Mouse (Mus musculus) right cerebral cortex, adult 18-20 months (tissue): ENCODE measurements around the gene Cyb561d1.
"Not testable (repeated sequence)": the region's sequence is repeated elsewhere in the genome, so short reads cannot be mapped to it uniquely, and the experiment has no call there.

Experiments used
- DNase-seq: peaks from one replicate; pipeline ENCODE4 v3.0.0; 2022; ENCODE audit warnings: mixed read lengths

Cyb561d1 gene

DNA sequence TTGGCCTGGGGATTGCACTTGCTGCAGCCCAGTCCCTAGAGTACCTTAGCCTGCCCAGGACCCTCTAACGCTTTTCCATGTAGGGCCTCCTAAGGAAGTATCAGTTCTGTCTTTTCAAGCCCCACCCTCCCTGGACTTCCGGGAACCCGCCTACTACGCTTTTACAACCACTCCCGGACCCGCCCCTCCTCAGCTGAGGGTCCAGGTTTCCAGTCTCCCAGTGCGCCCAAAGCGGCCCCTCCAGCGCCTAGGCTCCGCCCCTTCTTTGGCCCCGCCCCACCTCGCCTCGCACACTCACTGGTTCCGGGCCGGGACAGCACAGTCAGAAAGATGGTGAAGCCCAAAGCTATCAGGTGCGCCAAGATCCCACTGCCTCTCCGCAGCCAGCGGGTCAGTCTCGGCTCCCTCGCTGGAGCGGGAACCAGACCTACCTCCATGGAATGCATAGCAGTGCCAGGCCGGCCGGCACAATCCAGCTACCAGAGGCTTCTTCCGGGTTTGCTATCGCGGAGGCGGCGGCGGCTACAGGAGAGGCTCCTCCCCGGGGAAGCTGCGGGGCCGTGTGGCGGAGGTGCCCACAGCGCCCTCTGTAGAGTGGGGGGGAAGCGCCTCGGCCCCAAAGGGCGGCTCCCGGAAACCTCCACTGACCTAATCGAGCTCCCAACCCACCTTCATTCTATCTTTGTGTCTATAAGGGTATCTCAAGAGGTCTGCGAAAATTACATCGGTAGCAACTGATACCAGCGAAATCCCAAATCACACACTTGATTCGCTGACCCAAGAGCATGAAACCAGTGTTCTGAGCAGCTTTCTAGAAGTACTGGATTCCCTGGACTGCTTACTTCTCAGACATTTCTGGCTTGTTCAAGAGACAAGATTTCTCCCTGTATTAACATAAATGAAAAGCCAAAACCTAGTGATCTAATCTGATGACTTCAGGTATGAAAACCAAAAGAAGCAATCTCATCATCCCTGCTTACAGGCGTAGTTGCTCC is at the start of gene Cyb561d1:
Gene Cyb561d1 (minus strand): TSS at position 884 of the 995 bp plus-strand sequence.
- peak; percentile 91 for DNase-seq

DNA sequence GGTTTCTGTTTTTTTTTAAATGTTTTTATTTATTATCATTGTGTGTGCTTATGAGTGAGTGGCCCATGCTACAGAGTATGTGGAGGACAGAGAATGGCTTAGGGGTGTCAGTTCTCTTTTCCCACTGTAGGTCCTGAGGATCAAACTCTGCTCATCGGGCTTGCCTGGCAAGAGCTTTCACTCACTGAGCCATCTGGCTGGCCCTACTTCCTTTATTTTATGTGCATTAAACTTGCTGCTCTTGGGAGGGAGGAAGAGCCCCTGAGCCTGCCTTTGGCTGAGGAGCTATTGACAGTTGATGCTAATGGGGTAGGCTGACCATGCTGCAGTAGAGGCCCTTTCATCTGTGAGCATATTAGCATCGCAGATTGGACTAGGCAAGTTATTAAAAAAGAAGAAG is 45.8 kb upstream of the Cyb561d1 start:
- DNase-seq, result no peak

DNA sequence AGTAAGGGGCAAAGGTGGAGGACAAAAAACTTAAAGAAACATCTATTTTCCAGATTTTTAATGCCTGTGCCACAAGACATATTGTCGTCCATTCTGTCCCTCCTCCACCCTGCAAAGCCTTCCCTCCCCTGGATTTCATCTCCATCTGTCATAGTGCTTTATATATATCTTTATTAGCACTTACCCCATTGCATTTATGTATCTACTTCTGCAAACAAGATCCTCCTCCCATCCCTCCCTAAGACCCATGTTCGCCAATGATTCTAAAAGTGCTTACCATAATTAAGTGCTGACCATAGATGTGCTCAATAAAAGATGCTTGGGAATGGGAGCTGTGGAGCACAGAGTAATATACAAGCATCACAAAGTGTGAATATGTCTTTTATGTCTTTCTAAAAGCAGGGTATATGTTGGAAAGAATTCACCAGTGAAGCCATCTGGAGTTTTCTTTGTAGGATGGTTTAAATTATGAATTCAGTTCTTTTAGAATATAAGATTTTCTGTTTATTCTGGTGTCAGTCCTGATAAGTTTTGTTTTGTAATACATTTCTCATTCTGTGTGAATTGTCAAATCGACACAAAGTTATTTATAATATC is 40.3 kb upstream of the Cyb561d1 start:
- no peak for DNase-seq

DNA sequence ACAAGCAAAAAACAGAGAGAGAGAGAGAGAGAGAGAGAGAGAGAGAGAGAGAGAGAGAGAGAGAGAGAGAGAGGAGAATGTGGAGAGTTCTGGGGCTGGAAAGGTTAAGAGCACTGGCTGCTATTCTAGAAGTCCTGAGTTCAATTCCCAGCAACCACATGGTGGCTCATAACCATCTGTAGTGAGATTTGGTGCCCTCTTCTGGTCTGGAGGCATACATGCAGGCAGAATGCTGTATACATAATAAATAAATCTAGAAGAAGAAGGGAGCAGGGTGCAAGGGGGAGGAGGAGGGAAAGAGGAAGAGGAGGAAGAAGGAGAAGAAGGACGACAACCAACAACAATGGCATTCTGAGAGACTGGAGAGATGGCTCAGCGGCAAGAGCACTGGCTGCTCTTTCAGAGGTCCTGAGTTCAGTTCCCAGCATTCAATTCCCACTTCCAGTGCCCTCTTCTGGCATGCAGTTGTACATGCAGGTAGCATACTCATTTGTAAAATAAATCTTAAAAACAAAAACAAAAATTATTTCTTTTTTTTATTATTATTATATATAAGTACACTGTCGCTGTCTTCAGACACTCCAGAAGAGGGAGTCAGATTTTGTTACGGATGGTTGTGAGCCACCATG is 36.6 kb upstream of the Cyb561d1 start:
- not testable (repeated sequence) for DNase-seq

DNA sequence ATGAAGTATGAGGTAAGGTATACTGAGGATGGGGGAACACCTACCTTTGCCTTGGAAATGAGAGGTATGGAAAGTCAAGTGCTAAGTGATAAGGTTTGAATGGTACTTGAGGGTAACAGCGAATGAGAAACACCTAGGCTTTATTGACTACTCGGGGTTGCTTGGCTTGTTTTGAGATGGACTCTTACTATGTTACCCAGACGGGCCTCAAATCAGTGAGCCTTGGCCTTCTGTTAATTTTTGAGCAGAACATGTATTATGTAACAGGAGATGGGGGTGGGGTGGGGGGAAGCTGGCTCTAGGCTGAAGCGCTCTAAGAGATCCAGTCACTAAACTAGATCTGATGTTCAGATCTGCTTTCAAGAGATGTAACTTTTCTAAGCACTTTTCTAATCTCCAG is 30.6 kb upstream of the Cyb561d1 start:
- DNase-seq, result no peak

DNA sequence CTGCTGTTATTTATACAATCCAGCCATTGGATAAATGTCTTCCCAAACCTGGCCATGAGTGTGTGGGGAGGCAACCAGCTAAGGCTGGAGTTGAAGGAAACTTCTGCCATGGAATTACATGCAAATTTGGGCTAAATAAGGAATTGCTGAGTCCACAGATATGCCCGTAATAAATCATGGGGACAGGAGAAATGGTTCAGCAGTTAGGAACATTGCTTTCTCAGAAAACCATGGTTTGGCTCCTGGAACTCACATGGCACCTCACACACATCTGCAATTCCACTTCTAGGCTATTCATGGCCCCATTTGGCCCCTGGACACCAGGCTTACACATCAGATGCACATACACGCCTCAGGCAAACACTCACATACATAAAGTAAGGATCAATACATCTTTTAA is 26.5 kb upstream of the Cyb561d1 start:
- DNase-seq, result no peak

DNA sequence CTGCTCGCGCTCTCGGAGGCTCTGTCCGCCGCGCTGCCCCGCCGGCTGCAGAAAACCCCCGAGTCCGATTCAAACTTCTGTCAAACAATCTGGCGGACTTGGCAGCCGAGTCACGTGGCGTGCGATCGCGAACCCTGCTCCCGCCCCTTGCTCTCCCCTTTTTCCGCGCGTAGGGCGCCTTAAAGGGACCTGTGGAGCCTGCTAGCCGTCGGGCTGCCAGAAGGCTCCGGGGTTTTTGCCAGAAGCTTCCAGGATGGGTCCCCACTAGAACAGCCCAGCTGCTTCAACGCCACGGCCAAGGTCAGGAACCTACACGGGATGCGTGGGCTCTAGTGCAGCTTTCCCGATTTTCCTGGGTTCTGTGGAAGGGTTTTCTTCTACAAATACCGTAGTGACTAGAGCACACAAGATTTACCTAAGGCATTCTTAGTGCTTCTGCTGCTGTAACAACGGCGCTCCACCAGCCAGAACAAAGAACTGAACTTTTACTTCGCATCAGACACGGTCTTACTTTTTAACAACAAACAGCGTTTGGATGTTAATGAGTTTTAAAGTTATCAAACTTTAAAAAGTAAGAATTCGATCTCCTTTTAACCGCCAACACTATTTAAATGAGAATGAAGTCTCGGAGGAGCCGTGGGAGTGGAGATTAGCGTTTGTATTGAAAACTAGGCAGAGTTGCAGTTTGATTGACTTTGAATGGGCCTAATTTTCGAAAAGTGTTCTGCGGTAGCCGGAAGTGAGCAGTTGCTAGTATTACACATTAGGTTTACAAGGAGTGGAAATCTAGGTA is 25.7 kb upstream of the Cyb561d1 start, which contains the start of gene Sypl2:
Gene Sypl2 (minus strand): TSS at position 91 of the 793 bp plus-strand sequence.
- no peak for DNase-seq

DNA sequence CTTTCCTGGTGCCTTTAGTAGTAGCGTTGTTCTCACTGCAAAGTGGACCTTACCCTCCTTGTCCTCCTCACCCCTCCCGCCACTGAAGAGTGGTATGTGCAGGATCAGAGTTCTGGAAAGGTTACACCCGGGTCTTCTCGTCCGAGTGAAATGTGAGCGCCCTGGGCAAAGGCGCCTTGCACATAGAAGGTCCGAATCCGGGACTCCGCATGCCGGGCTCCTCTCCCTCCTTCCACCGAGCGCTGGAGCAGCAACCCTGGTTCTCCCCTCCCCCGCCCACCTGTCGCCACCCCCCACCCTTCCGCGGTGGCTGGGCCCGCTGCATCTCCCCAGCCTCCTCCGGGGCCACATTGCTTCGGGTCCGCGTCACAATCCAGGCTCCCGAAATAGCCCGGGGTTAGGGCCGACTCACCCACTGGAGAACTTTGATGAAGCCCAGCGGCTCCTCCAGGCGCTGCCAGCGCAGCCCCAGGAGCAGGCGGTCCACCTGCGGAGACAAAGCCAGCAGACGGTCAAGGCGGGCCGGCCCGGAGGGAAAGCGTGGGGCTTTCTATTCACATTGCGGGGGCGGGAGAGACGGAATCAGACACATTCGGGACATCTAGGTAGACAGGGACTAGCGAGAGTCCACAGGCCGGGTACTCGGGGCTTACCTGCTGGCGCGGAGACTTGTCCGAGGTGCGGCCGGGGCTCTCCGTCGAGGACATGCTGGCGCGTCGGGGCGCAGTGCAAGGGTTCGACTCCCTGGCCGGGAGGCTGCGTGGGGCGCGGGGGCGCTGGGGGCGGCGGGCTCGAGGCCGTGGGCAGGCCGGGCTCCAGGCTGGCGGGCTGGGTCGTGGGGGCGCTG is 24.9 kb upstream of the Cyb561d1 start:
- no peak for DNase-seq

DNA sequence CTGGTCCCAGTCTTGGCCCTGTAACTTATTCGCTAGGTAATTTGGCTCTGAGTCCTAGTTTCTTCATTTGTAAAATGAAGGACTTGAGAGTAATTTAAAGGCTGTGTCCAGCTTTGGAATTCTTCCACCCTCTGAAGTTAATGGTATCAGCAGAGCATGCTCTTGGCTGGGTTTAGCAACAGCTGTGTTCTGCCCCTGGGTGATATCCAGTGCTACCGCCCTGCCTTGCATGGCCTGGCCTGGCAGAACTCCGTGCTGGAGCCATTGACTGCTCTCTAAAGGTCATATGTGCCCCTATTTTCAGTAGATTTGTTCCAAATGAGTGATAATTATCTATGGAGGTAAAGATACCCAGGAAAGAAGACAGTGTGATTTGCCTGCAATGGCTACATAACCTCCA is 19.6 kb upstream of the Cyb561d1 start:
- DNase-seq, result no peak

DNA sequence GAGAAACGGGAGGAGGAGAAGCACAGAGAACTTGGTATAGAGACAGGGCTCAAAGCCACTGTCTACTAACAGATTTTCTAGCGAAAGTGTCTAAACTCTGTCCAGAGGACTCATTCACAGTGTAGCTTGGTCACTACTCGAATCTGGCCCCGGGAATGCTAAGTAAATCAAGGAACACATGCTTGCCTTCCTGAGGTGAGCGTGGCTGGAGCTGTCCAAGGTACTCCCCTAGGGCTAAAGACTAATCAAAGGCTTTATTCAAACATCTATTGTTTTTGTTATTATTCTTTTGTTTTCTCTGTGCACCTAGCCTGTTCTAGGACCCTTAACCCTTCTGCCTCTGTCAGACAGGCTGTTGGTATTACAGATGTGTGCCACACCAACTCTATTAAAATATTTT is 13.7 kb upstream of the Cyb561d1 start:
- no peak for DNase-seq

DNA sequence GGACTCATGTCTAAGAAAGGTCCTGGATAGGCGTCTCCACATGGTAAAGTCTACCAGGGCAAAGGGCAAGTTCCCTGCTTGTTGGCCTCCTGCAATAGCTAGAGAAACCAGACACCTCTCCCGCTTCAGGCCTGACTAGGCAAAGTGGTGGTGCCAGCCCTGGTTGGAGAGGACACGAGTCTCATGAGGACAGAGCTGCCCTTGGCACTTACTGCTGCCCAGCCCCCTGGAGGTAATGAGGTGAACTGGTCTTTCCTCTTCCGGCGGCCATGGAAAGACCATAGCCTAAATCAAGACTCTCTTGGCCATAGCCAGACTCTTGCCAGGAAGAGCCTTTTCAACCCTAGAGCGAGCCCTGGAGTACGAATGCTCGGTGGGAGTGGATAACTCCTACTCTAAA is 11.4 kb upstream of the Cyb561d1 start:
- no peak for DNase-seq

DNA sequence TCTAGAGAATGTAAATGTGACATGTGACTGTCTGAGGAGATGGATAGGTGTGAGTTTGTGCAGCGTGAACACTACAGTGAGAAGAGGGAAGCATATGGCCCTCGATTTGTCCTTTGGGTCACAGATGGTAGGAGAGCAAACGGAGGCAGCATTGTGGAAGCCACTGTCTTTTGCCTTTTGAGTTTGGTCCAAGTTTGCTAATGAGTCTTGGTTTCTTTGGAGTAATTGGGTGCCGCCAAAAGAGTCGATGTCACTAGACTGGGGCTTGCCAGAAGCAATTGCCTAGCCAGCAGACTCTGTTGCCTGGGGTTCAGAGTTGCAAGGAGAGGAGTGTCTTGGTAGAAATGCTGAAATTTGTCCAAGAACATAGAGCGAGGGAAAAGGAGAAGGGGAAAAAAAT is 10.8 kb upstream of the Cyb561d1 start:
- no peak for DNase-seq

DNA sequence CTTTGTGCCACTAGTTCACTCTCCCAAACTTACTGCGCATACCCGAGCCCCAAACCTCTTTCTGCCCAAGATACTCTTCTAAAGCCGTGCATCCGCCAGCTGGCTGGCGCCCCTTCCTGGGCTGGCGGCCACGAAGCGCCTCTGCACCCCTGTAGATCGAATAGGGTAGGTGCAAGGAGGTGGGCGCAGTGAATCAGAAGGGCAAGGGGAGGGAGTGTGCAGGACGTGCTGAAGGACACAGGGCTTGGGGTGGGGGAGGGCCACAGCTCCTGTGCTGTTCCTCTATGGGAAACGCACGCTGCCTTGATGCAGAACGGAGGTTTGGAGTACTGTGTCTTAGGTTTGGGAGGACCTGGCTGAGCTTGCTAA is 9.7 kb upstream of the Cyb561d1 start, which contains the start of gene Atxn7l2:
Gene Atxn7l2 (minus strand): TSS at position 164 of the 369 bp plus-strand sequence.
- peak; percentile 85 for DNase-seq

DNA sequence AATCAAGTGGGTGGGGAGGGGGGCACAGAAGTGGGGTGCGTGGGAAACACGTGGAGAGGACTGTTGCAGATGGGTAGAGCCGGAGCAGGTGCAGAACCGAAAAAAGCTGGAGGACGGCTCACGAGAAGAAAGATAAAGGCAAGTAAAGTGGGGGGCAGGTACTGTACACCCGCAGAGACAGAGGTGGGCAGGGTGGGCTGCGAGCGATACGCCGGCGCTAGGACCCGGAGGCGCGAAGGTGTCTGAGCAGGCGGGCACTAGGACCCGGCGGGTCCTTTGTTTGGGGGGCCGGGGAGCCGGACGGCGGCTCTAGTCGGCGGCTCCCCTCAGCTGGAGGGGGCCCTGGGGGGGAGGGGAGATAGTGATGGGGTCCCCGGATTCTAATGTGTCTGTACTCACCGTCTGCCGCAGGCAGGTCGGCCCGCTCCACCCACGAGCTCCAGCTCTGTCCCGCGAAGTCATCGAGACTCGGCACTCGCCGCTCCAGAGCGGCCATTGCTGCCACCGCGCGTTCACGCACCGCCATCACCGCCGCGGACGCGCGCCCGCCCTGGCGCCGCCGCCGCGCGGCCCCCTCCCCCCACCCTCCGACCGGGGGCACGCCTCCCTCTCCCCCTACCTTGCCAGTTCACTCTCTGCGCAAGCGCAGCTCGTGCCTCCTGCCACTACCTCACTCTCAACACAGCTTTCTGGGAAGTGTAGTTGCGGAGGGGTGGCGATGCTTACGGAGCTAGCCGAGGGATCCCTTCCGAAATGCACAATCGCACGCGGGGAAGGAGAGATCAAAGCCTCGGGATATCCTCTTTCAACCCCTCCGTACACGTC is 9.1 kb upstream of the Cyb561d1 start:
- DNase-seq, result peak; percentile 96

DNA sequence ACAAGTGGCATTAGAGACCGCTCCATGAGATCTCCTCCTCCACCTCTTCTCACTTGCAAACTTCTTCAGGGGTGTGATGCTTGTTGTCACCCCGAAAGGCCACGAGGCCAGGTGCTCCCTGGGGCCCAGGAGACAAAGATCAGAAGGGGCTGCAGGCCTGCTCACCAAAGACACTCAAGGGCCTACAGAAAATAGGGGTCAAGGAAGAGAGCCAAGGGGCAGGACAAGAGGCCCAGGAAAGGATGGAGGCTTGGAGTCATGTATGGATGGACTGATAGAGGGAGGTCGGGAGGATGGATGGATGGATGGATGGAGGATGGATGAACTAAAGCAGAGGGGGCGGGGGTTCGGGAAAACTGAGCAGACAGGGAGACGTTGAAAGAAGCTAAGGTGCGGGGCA is 8.5 kb upstream of the Cyb561d1 start:
- DNase-seq, result no peak

DNA sequence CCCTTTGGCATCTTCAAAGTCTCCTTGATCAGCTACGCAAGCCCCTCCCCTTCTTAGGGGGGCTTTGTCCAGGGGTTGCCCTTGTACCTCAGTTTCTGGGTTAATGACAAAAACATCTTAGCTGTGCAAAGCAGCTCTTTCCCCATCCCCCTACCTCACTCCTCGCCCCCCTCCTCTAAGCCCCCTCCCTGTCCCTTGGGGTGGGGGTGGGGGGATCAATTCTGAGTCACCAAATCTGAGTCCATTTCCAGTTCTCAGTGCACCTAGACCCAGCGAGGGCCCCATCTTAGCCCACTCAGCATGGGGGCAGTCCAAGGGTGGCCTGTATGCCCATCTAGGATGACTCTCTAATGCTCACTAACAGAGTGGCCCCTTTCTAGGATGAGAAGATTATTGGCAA is 8.0 kb upstream of the Cyb561d1 start:
- no peak for DNase-seq

DNA sequence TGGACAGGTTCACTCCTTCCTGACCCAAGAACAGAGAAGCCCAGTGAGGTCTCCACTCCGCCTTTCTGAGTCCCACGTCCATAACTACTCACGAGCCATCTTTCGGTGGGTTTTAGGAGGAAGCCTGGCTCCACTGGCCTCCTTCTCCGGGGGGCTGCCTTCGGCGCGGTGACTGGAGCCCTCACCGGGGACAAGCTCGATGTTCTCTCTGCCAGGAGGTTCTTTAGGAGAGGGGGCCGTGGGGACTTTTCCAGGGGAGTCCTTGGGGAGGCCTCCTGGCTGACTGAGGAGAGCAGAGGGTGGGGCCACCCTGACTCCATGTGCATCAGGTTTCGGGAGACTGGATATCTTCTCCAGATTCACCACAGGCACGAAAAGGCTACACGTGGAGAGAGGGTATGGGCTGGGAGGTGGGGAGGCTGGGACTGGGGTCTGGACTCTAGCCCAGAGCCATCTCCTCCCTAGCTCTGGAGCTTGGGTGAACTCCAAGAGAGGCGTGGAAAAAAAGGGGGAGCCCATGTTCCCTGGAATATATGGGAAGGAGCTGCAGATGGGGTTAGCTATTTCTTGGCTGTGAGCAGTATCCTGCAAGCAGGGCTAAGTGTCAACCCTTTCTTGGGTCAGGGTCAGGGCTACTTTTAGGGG is 5.8 kb upstream of the Cyb561d1 start:
- DNase-seq, result no peak

DNA sequence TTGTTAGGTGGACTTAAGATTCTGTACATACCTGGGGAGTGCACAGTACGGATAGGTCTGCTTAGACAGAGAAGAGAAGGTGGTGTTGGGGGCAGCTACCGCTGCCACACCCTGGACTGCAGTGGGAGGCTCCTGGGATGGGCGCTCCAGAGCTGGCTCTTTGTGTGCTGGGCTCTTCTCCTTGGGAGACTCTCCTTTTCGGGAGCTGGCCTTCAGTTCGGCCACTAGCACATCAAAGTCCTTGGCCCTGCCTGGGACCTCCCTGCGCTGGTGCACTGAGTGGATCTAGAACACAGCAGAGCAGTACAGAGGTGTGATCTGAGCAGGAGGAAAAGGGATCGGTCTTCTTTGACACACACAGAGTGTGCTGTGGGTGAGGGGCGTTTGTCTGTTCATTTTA is 4.6 kb upstream of the Cyb561d1 start:
- no peak for DNase-seq

DNA sequence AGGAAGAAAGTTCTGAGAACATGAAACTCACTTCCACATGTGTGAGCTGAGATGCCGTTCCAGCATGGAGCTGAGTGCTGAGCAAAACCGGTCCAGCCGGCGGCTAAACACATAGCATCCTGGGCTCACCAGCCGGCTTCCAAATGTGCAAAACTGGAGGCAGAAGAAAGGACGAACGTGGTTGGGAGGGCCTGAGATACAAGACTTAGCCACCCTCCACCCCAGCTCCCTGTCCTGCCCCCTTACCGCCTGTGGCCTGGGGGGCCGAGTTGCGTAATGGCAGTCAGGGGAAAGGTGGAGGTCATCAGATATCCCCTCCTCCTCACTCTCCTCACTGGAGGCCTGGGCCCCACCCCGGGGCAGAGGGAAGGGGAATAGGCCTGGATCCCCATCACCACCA is 3.5 kb upstream of the Cyb561d1 start:
- no peak for DNase-seq

DNA sequence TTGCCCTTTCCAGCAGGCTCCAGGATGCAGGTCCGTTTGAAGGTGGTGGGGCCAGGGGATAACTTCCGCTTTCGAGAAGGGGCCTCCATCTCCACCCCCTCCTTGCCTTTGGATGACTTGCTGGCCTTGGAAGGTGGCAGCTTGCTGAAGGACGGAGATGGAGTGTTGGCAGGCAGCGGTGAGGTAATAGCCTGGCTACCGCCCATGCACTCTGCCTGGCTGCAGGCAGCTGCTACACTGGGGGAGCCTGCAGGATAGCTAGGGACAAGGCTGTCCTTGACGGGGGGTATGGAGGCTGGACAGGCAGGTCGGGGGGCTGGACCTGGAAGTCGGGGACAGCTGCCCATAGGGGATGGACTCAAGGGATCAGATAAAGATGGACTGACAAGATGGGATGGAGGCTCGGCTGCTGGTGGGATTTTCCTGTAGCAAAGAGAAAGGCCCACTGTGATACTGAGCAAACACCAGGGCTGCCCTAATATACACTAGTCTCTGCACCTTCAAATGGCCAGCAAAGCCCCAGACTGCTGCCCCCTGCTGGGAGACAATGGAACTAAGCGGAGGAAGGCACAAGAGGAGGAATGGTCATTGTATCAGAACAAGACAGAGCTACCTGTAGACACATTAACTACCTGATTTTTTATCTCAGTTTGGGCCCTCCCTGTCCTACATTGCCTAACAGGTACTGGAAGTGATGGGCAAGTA is 2.8 kb upstream of the Cyb561d1 start:
- peak; percentile 76 for DNase-seq
